Mouse (Mus musculus) brain, adult 2 months (tissue): ENCODE data around the gene C1qtnf9.
A peak's percentile ranks its signal among the peaks of the same experiment; 100 is the strongest.

Experiments
- DNase-seq: peaks from one replicate; pipeline ENCODE4 v3.0.0; 2011; ENCODE audit warnings: low read depth, low spot score

Gene C1qtnf9

GRCm38 (mm10) chr14:60749880-60750279, 18.1 kb upstream of the C1qtnf9 start:
- DNase-seq: no peak

DNA sequence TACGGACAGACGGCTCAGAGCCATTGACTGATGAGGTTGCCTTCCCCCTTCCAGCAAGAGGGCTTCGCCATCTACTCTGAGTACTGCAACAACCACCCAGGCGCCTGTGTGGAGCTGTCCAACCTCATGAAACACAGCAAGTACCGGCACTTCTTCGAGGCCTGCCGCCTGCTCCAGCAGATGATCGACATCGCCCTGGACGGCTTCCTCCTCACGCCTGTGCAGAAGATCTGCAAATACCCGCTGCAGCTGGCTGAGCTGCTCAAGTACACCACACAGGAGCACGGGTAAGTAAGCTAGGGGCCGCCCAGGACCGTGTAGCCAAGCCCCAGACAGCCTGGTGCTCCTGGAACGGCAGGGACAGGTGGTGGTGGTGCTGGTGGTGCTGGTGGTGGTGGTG, 16.4 kb upstream of the C1qtnf9 start:
- DNase-seq: no peak

DNA sequence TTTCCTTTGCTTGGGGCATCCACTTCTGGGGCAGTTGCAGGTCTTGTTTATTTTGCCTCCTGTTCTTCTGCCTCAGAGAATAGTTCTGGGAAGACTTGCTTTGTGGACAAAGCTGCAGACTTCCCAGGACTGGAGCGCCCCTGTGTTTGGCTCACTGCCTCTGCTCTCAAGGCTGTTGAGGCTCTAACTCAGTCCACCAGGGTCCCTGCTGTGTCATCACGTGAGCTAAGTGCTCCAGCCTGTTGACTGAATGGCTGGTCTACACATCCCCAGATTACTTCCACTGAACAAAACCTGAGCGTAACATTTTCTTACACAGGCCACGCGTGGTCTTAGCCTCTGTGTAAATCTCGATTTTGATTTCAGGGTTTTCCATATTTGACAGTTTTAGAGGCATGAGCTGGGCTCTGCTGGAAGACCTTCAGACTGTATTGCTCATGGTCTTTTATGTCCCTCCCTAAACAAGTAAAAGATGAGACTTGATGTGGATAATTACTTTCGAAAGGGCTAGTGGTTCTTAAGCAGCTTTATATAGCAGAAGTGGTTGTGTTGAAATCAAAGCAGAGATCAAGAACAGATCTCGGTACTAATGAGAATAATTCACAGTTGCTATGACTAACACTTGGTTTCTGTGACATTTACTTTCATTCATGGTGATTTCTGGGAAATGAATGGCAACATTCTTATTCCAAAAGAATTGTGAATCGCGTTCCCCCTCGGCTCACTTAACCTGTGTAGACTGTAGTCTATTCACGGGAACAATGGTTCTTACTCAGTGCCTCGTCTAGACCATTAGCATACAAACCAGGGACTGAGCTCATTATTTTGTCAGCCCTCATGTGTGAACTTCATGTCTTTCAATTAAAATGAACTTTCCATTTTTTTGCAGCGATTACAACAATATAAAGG, 14.8 kb upstream of the C1qtnf9 start:
- peak; percentile 44 for DNase-seq

- no peak for DNase-seq
Measured at GRCm38 (mm10) chr14:60753801-60754126, 14.2 kb upstream of the C1qtnf9 start.

GRCm38 (mm10) chr14:60754656-60755055, 13.3 kb upstream of the C1qtnf9 start:
- DNase-seq: no peak

- peak; percentile 94 for DNase-seq
Measured at GRCm38 (mm10) chr14:60756271-60756670, 11.7 kb upstream of the C1qtnf9 start.

- DNase-seq: peak; percentile 43
Measured at GRCm38 (mm10) chr14:60757265-60757664, 10.7 kb upstream of the C1qtnf9 start.

DNA sequence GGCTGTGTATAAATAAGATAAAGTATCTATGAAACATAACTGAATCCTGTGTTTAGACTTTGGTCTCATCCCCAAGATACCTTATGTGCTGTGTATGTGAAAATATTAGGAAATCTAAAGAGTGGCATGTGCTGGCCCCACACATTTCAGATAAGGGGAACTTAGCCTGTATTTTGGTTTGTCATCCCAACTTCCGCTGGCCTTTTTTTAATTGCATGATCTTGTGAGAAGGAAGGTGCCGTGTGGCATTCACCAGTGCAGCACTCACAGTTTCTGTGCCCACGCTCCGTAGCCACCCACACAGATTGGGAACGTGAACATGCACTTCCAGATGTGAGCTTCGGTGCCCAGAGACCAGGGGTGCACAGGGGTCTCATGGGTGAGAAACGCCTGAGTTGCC, 10.2 kb upstream of the C1qtnf9 start:
- DNase-seq: no peak

- no peak for DNase-seq
Measured at GRCm38 (mm10) chr14:60759097-60759496, 8.8 kb upstream of the C1qtnf9 start.

DNA sequence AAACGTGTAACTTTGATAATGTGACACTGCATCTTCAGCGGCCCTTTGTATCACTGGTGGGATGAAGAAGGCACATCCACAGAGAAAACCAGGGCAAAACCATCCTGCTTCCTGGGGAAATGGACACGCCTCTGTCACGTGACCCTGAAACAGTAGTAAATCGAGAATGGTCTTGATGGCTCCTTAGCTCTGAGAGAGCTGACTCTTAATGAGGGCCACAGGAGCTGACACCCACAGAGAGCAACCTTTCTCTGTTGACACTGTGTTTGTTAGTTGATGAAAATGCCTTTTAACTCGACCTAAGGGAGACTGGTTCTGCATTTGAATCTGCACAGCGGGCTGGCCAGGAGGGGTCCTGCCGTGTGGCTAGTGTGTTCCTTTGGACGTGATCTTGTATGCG, 6.1 kb upstream of the C1qtnf9 start:
- no peak for DNase-seq

GRCm38 (mm10) chr14:60762754-60763153, 5.2 kb upstream of the C1qtnf9 start:
- DNase-seq: no peak

- no peak for DNase-seq
Measured at GRCm38 (mm10) chr14:60763746-60764145, 4.2 kb upstream of the C1qtnf9 start.

DNA sequence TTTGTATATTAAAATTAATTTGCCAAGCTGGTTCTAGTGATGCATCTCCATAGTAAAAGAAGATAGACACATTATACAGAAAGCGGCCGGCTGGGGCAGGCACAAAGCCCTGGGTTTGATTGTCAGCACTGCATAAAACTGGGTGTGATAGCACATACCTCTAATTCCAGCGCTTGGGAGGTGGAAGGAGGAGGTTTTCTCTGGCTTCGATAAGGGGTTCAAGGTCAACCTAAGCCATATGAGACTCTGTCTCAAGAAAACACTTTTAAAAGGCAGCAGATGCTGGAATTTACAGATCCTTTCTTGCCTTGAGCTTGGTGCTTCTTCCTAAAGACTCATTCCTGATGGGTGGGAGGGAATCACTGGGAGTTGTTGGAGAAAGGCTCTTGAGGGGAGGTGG, 3.4 kb upstream of the C1qtnf9 start:
- no peak for DNase-seq

DNA sequence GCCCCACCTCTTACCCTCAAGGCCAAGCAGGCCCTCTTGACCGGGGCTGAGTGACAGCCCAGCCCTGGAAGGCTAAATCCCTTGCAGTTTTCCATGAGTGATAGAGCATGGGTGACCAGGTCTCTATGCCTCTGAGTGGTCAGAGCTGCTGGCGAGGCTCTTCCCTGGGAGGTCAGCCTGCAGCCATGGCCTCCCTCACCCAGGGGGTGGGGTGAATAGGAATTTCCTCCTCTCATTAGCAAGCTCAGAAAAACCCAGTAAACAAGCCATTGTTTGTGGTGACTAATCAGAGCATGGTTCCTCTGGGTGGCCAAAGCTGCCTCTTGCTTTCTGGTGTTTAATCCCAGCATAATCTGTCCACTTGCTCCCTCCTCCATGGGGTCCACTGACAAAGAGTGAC, 2.9 kb upstream of the C1qtnf9 start:
- DNase-seq: no peak

- peak; percentile 19 for DNase-seq
Measured at GRCm38 (mm10) chr14:60769340-60769739, 1.4 kb downstream of the C1qtnf9 start.

GRCm38 (mm10) chr14:60770594-60770993, 2.7 kb downstream of the C1qtnf9 start:
- no peak for DNase-seq

- DNase-seq: peak; percentile 84
Measured at GRCm38 (mm10) chr14:60771057-60771456, 3.1 kb downstream of the C1qtnf9 start.

GRCm38 (mm10) chr14:60773476-60773875, 5.5 kb downstream of the C1qtnf9 start:
- no peak for DNase-seq

- peak; percentile 65 for DNase-seq
Measured at GRCm38 (mm10) chr14:60776521-60776920, 8.6 kb downstream of the C1qtnf9 start.

DNA sequence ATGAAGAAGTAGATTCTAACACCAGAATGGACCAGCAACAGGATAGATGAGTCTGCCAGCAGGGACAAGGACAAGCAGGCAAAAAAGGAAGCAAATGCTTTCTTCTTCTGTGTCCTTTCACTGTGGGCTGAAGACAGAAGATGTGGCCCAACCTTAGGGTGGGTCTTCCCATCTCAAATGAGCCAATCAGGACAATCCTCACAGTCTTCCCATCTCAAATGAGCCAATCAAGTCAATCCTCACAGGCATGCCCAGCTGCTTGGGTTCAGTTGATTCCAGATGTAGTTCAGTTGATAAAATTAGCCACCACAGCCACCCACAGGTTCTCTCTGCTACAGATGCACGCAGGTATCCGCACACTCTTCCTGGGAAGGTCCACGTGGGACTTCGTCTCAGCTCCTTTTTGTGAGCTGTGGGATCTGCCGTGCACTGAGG, 9.6 kb downstream of the C1qtnf9 start:
- peak; percentile 38 for DNase-seq

- DNase-seq: no peak
Measured at GRCm38 (mm10) chr14:60779198-60779597, 11.3 kb downstream of the C1qtnf9 start.

GRCm38 (mm10) chr14:60782121-60782656, 14.3 kb downstream of the C1qtnf9 start:
- DNase-seq: no peak

GRCm38 (mm10) chr14:60783196-60783595, 15.3 kb downstream of the C1qtnf9 start:
- DNase-seq: no peak
